Mouse (Mus musculus): ENCODE measurements around the gene 1700003F12Rik.

DNA sequence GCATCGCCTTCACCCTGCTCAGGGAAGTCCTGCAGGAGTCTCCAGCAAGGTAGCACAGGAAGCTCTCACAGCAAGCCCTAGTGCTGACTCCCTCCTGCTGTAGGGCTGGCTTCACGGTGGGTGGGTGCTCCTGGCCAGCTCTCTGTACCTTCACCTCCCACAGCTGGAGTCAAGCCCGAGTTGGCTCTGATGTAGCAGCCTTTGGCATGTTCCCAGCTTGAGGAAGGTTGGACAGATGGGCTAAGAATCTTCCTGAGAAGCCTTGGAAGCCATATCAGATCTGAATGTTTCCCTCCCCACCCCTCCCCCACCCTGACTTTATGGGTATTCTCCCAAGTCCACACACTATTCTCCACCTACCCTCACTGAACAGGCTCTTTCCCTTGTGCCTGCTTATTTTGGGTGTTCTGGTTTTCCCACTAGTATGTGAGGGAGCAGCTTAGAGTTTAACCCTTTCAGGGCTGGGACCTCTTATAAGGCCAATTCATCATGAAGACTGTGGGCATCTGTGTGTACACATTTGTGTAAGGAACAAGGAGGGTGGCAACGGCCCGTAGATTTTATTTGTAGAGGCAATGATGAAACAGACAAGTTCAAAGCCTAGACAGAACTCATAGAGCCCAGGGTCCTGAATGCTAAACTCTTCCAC is 10.4 kb downstream of the 1700003F12Rik start:
- no peak for TF ChIP-seq CTCF (conservative IDR thresholded peaks at IDR 0.05; ENCODE audit: low read length)
- no peak for TF ChIP-seq POU5F1 (IDR thresholded peaks at IDR 0.05; ENCODE audit: borderline replicate concordance, low read length)
- no peak for TF ChIP-seq NANOG (IDR thresholded peaks at IDR 0.05; ENCODE audit: borderline replicate concordance, low read length)
